Mouse (Mus musculus) granulocyte monocyte progenitor cell, adult 5-6 weeks (primary cell): ENCODE data around the gene 3110082J24Rik. TPM values are rescaled to one million over a fixed set of nuclear protein-coding genes. Genes with fewer than 3 reads are reported as not detected.
"Not testable (repeated sequence)": the region's sequence is repeated elsewhere in the genome, so short reads cannot be mapped to it uniquely, and the experiment has no call there.

Experiments used
- ATAC-seq: replicated peaks from 2 replicates; pipeline ENCODE4 v1.8.0; 2016; ENCODE audit warnings: mild to moderate bottlenecking, moderate TSS enrichment, inconsistent platforms; ENCODE audit not compliant: poor library complexity, severe bottlenecking
- total RNA-seq, 2 experiments: library from RNA; stranded (forward) in 1 of 2; stranded (reverse) in 1 of 2; fragments of 200-712, 200-1000 nt in 1 of 2; fragments of >200 nt in 1 of 2; fragmentation: Nextera tagmentation in 1 of 2; gene quantifications; 2 replicates each; pipeline ENCODE4 v1.2.3; 2014 to 2017

3110082J24Rik gene
- total RNA-seq, 2 experiments from 2014 or later = not detected

DNA sequence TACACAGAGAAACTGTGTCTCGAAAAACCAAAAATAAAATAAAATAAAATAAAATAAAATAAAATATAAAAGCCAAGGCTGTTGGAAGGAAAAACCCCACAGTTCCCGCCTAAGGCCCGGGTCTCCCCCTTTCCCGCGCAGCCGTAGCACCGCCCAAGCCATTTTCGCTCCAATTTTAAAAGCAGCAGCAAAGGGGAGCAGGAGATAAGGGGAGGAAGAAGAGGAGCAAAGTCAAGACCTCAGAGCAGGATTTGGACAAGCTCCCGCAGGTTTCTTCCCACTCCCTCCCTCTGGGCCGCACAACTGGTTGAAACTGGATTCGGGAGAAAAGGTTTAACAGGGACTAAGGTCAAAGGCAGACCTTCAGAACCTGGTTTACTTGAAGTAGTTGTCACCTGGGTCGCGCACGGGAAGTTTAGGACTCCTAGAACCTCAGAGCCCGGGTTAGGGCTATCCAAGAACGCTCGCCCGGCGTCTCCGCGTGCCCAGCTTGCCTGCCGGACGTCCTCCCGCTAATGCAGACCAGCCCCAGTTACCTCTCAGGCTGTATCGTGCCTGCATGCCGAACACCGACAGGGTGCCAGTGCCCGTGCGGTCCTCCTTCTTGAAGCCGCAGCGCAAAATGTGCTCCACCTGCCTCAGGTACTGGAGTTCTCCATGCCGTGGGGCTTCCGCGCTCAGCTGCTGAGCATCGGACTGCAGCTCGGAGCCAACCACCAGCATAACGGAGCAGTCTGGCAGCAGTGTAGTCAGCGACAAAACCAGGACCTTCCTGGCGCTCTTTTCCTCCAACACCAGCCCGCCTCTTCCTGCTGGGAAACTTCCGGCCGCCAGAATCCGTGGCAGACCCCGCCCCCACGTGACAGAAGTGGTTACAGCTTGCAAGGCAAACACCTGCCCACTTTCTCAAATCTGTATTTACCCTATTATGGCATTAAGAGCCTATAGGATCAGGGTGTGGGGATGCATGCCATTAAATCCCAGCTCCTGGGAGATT lies 32.8 kb downstream of the 3110082J24Rik start, which contains the start of gene Tyms:
Gene Tyms (minus strand): TSS at position 793 of the 997 bp plus-strand sequence.
- ATAC-seq = peak; percentile 98

DNA sequence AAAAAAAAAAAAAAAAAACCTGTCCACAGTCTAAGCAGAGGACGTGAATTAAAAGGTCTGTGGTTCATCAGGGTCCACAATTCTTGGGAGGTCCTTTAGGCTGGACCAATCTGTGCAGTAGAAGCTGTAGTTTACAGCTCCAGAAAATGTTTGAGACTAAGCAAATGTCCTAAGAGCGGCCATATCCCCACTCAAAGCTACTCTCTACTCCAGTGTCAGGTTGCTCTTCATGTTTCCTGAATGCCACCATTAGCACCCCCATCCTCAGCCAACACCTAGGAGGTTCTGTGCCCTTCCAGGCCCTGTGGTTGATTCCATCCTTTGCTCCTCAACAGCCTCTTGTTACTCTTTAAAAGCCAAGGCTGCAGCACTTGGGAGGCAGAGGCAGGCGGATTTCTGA lies 33.5 kb downstream of the 3110082J24Rik start:
- no peak for ATAC-seq

GRCm38 (mm10) chr5:30071677-30072076 lies 34.2 kb downstream of the 3110082J24Rik start:
- ATAC-seq = no peak

DNA sequence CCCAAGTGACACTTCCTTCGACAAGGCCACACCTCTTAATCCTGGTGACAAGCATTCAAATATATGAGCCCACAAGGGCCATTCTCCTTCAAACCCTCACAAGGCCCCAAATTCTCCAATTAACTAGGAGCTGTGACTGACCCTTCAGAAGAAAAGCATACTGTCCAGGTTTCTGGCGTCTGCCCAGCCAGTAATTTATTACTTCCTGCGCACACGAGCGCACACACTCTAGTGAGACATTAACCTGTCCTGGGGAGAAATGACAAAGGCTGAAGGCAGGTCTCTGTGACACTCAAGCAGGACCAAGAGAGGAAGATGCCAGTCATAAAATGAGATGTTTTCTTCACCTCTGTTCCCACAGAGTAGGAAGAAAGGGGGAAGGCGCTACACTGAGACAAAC lies 38.2 kb downstream of the 3110082J24Rik start:
- no peak for ATAC-seq

GRCm38 (mm10) chr5:30059607-30060006 lies 46.3 kb downstream of the 3110082J24Rik start:
- ATAC-seq = not testable (repeated sequence)

GRCm38 (mm10) chr5:30058216-30058731 lies 47.6 kb downstream of the 3110082J24Rik start:
- ATAC-seq = no peak

Other genes starting within 250 kb of the 3110082J24Rik start
- gene Il6, start 93.0 kb downstream of the 3110082J24Rik start, total RNA-seq (2014; fragmentation: Nextera tagmentation) = 0.96 and 10.4 TPM in 2 replicates
- 0.39 and 2.6 TPM in 2 replicates for gene Il6, start 93.0 kb downstream of the 3110082J24Rik start, total RNA-seq (2017)
- gene Tyms, start 32.5 kb downstream of the 3110082J24Rik start, total RNA-seq (2014; fragmentation: Nextera tagmentation) = 86.1 and 102 TPM in 2 replicates
- gene Tyms, start 32.5 kb downstream of the 3110082J24Rik start, total RNA-seq (2017) = 228 and 229 TPM in 2 replicates
- gene Garem2, start 925 bp downstream of the 3110082J24Rik start, total RNA-seq (2014; fragmentation: Nextera tagmentation) = not detected in 2 replicates
- not detected in 2 replicates for gene Garem2, start 925 bp downstream of the 3110082J24Rik start, total RNA-seq (2017)
- 91.8 and 97.8 TPM in 2 replicates for gene Hadha, start 49.1 kb upstream of the 3110082J24Rik start, total RNA-seq (2014; fragmentation: Nextera tagmentation)
- 128 and 147 TPM in 2 replicates for gene Hadha, start 49.1 kb upstream of the 3110082J24Rik start, total RNA-seq (2017)
- gene Hadhb, start 49.2 kb upstream of the 3110082J24Rik start, total RNA-seq (2014; fragmentation: Nextera tagmentation) = 108 and 135 TPM in 2 replicates
- 79.1 and 83.8 TPM in 2 replicates for gene Hadhb, start 49.2 kb upstream of the 3110082J24Rik start, total RNA-seq (2017)
- gene Adgrf3, start 99.6 kb upstream of the 3110082J24Rik start, total RNA-seq (2014; fragmentation: Nextera tagmentation) = 0.30 TPM in 1 of 2 replicates, not detected in the other
- gene Adgrf3, start 99.6 kb upstream of the 3110082J24Rik start, total RNA-seq (2017) = not detected in 2 replicates
- gene Selenoi, start 126.5 kb upstream of the 3110082J24Rik start, total RNA-seq (2014; fragmentation: Nextera tagmentation) = 22.7 and 38.5 TPM in 2 replicates
- 48.1 and 61.2 TPM in 2 replicates for gene Selenoi, start 126.5 kb upstream of the 3110082J24Rik start, total RNA-seq (2017)
- not detected in 2 replicates for gene Drc1, start 175.3 kb upstream of the 3110082J24Rik start, total RNA-seq (2014; fragmentation: Nextera tagmentation)
- gene Drc1, start 175.3 kb upstream of the 3110082J24Rik start, total RNA-seq (2017) = not detected in 2 replicates